Mouse (Mus musculus): ENCODE data around the gene Spdef.

- no peak for TF ChIP-seq HCFC1 (IDR thresholded peaks at IDR 0.05; ENCODE audit: borderline replicate concordance, insufficient read depth, low read length)
- TF ChIP-seq MAFK (IDR thresholded peaks at IDR 0.05; ENCODE audit: insufficient read depth, low read depth, low read length): no peak
Measured at GRCm38 (mm10) chr17:27760169-27760568, 31.4 kb upstream of the Spdef start.

Data from ES-E14 (cell line).